In the genomic region with DNA sequence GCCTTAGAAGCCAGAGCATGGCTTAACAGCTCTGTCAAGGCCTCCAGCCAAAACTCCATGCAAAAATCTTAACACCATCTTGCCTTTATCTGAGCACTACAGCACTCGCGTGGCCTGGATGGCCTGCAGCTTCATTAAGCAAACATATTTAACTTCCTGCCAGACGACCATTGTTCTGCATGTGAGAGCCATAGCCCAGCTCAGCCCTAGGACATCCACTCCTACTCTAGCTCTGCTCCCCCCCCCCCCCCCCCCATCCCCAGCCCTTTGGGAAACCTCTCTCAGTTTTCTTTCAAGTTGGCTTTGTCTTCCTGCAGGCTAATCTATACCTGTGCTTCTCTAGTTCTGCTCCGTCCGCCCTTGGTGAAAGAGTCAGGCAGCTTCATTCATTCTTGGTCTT, we compare ENCODE assay signal across 16 mouse cellular contexts.
DNase-seq lines count a peak whose midpoint lies in the region; ATAC-seq and TF ChIP-seq lines count a peak whose summit lies in the region.
"Had no signal": no experiment of that assay in that cellular context is flagged by ENCODE, and none has a peak within 500 bp of the region (broad histone marks: within the 10 kb centered on the region; RNA-seq: fewer than 3 reads in every experiment).

No protein-coding gene starts in this region.

- H3K4me3 ChIP-seq in hindbrain, embryonic 12.5 days = no peak overlapping the region
- no peak overlapping the region for H3K4me3 ChIP-seq in midbrain, embryonic 12.5 days
- no peak overlapping the region for H3K4me3 ChIP-seq in intestine, embryonic 15.5 days (replicated peaks)
- H3K4me3 ChIP-seq in lung, adult 2 months (replicated peaks; ENCODE audit: extremely low read depth, low read depth, low read length) = no peak overlapping the region
- H3K4me3 ChIP-seq: left cerebral cortex, adult 2 months; neural tube, embryonic 13.5 days had no signal

- H3K36me3 ChIP-seq in hindbrain, embryonic 12.5 days = no peaks in the 10 kb centered on the region
- H3K36me3 ChIP-seq in midbrain, embryonic 12.5 days = no peaks in the 10 kb centered on the region
- H3K36me3 ChIP-seq in intestine, embryonic 15.5 days = no peaks in the 10 kb centered on the region
- H3K36me3 ChIP-seq: neural tube, embryonic 13.5 days had no signal

- H3K4me1 ChIP-seq in hindbrain, embryonic 12.5 days = peaks cover 17% of the 10 kb centered on the region
- H3K4me1 ChIP-seq in midbrain, embryonic 12.5 days = peaks cover 18% of the 10 kb centered on the region
- H3K4me1 ChIP-seq in intestine, embryonic 15.5 days (replicated peaks) = 0 out of 2 replicates have a peak, but pooled peaks cover 2% of the 10 kb centered on the region
- peaks cover 5% of the 10 kb centered on the region; the same call in 1 of the 2 replicates for H3K4me1 ChIP-seq in lung, adult 2 months (ENCODE audit: control insufficient read depth, insufficient read depth, low read length)

- H3K27ac ChIP-seq in hindbrain, embryonic 12.5 days = no peak overlapping the region
- no peak overlapping the region for H3K27ac ChIP-seq in midbrain, embryonic 12.5 days (replicated peaks)
- no peak overlapping the region for H3K27ac ChIP-seq in intestine, embryonic 15.5 days
- H3K27ac ChIP-seq: left cerebral cortex, adult 2 months; neural tube, embryonic 13.5 days had no signal

- peaks cover 3% of the 10 kb centered on the region; the same call in 1 of the 2 replicates for H3K27me3 ChIP-seq in hindbrain, embryonic 12.5 days
- H3K27me3 ChIP-seq in midbrain, embryonic 12.5 days = peaks cover 10% of the 10 kb centered on the region
- H3K27me3 ChIP-seq in intestine, embryonic 15.5 days (replicated peaks) = no peaks in the 10 kb centered on the region
- H3K27me3 ChIP-seq: neural tube, embryonic 13.5 days had no signal

- intact Hi-C loops in heart, postnatal 25 days (cut with DNase I) = no loop called here

- no peak for TF ChIP-seq CTCF in brain, embryonic 14.5 days (IDR thresholded peaks at IDR 0.05; ENCODE audit: borderline replicate concordance, extremely low read depth, insufficient read depth, insufficient read length)
- TF ChIP-seq CTCF in lung, adult 2 months (IDR thresholded peaks at IDR 0.05; ENCODE audit: insufficient read depth, low read length) = no peak

- ATAC-seq in hindbrain, embryonic 12.5 days (ENCODE audit: low FRiP score) = 0 out of 2 replicates have a peak, but pooled peaks have one; percentile 35
- 0 out of 2 replicates have a peak, but pooled peaks have one; percentile 38 for ATAC-seq in midbrain, embryonic 12.5 days (ENCODE audit: low FRiP score, low read depth)
- no peak for ATAC-seq in intestine, embryonic 15.5 days

- TF ChIP-seq POLR2A in brain, embryonic 14.5 days (IDR thresholded peaks at IDR 0.05; ENCODE audit: borderline replicate concordance, extremely low read depth, insufficient read depth, insufficient read length, poor library complexity, severe bottlenecking) = no peak
- no peak for TF ChIP-seq POLR2A in lung, adult 2 months (IDR thresholded peaks at IDR 0.05; ENCODE audit: borderline replicate concordance, extremely low read depth, low read depth, low read length)

- H3K4me2 ChIP-seq in hindbrain, embryonic 12.5 days (replicated peaks) = no peak overlapping the region
- H3K4me2 ChIP-seq in midbrain, embryonic 12.5 days (replicated peaks) = no peak overlapping the region
- H3K4me2 ChIP-seq in intestine, embryonic 15.5 days (replicated peaks) = no peak overlapping the region
- H3K4me2 ChIP-seq: neural tube, embryonic 13.5 days had no signal

- DNase-seq in heart, adult 11 months = peak; percentile 87
- no peak for DNase-seq in heart, postnatal 25 days (ENCODE audit: low spot score)
- peak; percentile 31 for DNase-seq in brain, embryonic 14.5 days (ENCODE audit: low read depth)
- no peak for DNase-seq in layer of hippocampus, adult 8-10 months (ENCODE audit: low spot score in 2 of 2)
- DNase-seq in lung, adult 2 months = no peak
- DNase-seq: adrenal gland, postnatal 14 days; B cell, adult 2 months; cerebellum, postnatal 25 days; heart, postnatal 36 days; kidney, adult 8-10 months; lung, adult 18-20 months had no signal

- H3K9ac ChIP-seq in hindbrain, embryonic 12.5 days = no peak overlapping the region
- no peak overlapping the region for H3K9ac ChIP-seq in midbrain, embryonic 12.5 days (replicated peaks)
- H3K9ac ChIP-seq in intestine, embryonic 15.5 days = no peak overlapping the region
- H3K9ac ChIP-seq: neural tube, embryonic 13.5 days had no signal

- H3K9me3 ChIP-seq in hindbrain, embryonic 12.5 days (replicated peaks) = no peaks in the 10 kb centered on the region
- no peaks in the 10 kb centered on the region for H3K9me3 ChIP-seq in midbrain, embryonic 12.5 days
- H3K9me3 ChIP-seq in intestine, embryonic 15.5 days = no peaks in the 10 kb centered on the region
- H3K9me3 ChIP-seq: neural tube, embryonic 13.5 days had no signal

- WGBS in hindbrain, embryonic 12.5 days = 18% methylated on average over 5 of the region's 5 CpGs
- 21% methylated on average over 5 of the region's 5 CpGs for WGBS in midbrain, embryonic 12.5 days
- 43% methylated on average over 5 of the region's 5 CpGs for WGBS in intestine, embryonic 15.5 days
- 51% methylated on average over 5 of the region's 5 CpGs for WGBS in lung, adult 2 months

Comparison
In these comparisons a context has a peak if more than half of its experiments do, and no peak if none do; other contexts are left out.
1. DNase-seq: peak in heart, adult 11 months (single experiment) and brain, embryonic 14.5 days (single experiment); none in heart, postnatal 25 days (single experiment), layer of hippocampus, adult 8-10 months (0 of 2) and lung, adult 2 months (single experiment).